Mouse (Mus musculus) heart, postnatal 0 days (tissue): ENCODE measurements around the gene Utp11.

Experiments used
- CTCF ChIP-seq: IDR thresholded peaks from 2 replicates; pipeline ENCODE4 v1.5.1; 2016; ENCODE audit warnings: antibody characterized with exemption, control low read depth, low read depth
- EP300 ChIP-seq: IDR thresholded peaks from 2 replicates; pipeline ENCODE4 v1.6.1; 2016; ENCODE audit warnings: antibody characterized with exemption, low read depth

DNA sequence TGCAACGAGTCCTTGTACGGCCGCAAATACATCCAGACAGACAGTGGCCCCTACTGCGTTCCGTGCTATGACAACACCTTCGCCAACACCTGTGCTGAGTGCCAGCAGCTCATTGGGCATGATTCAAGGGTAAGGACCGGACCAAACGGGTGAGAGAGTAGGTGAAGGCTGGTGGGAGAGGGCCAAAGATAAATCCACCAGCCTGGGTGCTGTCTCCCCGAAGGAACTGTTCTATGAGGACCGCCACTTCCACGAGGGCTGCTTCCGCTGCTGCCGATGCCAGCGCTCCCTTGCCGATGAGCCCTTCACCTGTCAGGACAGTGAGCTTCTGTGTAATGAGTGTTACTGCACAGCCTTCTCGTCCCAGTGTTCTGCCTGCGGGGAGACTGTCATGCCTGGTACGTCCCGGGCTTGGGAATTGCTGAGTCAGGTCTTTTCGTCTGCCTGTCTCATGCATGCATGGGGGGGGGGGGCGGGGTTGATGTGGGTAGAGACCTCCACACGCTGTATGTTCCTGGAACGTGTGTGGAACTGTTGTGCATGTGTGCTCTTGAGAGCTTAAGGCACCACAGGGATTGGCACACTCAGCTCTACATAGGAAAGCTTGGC is 12.4 kb upstream of the Utp11 start:
- no peak for TF ChIP-seq EP300
- no peak for TF ChIP-seq CTCF
